In the genomic region with DNA sequence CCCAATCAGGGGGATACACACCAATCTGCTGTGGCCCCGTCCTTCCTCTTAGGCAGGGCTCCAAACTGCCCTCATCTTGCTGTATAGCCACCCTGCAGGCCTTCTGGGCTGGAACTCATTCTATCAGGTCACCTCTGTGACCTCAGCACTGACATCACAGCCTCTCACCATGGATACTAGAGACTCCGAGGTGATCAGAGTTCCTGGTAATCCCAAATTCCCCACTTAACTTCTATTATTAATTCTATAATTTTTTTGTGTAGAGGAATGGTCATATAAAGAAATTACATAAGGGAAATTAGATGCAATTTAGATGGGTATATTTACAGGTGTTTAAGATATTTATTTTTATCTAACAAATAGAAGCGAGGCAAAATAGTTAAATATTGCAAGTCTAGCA, we compare ENCODE assay signal across 38 mouse cellular contexts. TPM values are rescaled to one million over a fixed set of nuclear protein-coding genes. Genes with fewer than 3 reads are reported as not detected.
"Had no signal": no experiment of that assay in that cellular context is flagged by ENCODE, and none has a peak within 500 bp of the region (broad histone marks: within the 10 kb centered on the region; RNA-seq: fewer than 3 reads in every experiment).

TSS of gene Ubqln3 (minus strand) at position 101 of the 400 bp plus-strand sequence.

- DNase-seq: left cerebral cortex, postnatal 4 days; liver; liver, embryonic 13.5 days; liver, postnatal 0 days; lung, adult 18-20 months; lung, adult 2 months; lung, embryonic 14.5 days; lung, postnatal 10 days; lung, postnatal 14 days; lung, postnatal 36 days; lung, postnatal 4 days; midbrain, embryonic 14.5 days had no signal

- H3K4me1 ChIP-seq: limb, embryonic 10.5 days; limb, embryonic 12.5 days; limb, embryonic 13.5 days; limb, embryonic 15.5 days; liver, embryonic 12.5 days; liver, embryonic 13.5 days; liver, embryonic 15.5 days; lung, embryonic 15.5 days; midbrain, embryonic 10.5 days; midbrain, embryonic 12.5 days; midbrain, embryonic 13.5 days; midbrain, embryonic 15.5 days had no signal

- H3K27ac ChIP-seq: left cerebral cortex, adult 2 months; limb, embryonic 10.5 days; limb, embryonic 12.5 days; limb, embryonic 13.5 days; limb, embryonic 15.5 days; liver, embryonic 12.5 days; liver, embryonic 13.5 days; liver, embryonic 14.5 days; liver, embryonic 15.5 days; lung, embryonic 15.5 days; macrophage; midbrain, embryonic 10.5 days; midbrain, embryonic 12.5 days; midbrain, embryonic 13.5 days; midbrain, embryonic 15.5 days had no signal

- H3K27me3 ChIP-seq: limb, embryonic 12.5 days; limb, embryonic 13.5 days; limb, embryonic 15.5 days; liver, embryonic 12.5 days; liver, embryonic 13.5 days; liver, embryonic 15.5 days; lung, embryonic 15.5 days; midbrain, embryonic 12.5 days; midbrain, embryonic 13.5 days; midbrain, embryonic 15.5 days had no signal

- H3K36me3 ChIP-seq: limb, embryonic 10.5 days; limb, embryonic 12.5 days; limb, embryonic 13.5 days; limb, embryonic 15.5 days; liver, embryonic 12.5 days; liver, embryonic 13.5 days; liver, embryonic 15.5 days; lung, embryonic 15.5 days; midbrain, embryonic 10.5 days; midbrain, embryonic 12.5 days; midbrain, embryonic 13.5 days; midbrain, embryonic 15.5 days had no signal

- H3K4me3 ChIP-seq: left cerebral cortex, adult 2 months; limb, embryonic 10.5 days; limb, embryonic 12.5 days; limb, embryonic 13.5 days; limb, embryonic 15.5 days; liver, embryonic 12.5 days; liver, embryonic 13.5 days; liver, embryonic 15.5 days; lung, embryonic 15.5 days; megakaryocyte, embryonic 14.5 days; midbrain, embryonic 10.5 days; midbrain, embryonic 12.5 days; midbrain, embryonic 13.5 days; midbrain, embryonic 15.5 days; myocyte had no signal

RNA-seq across cellular contexts. Expression of gene Ubqln3, which starts in this region (rescaled TPM):
- polyA plus RNA-seq: limb, embryonic 10.5 days; limb, embryonic 11.5 days; limb, embryonic 12.5 days; limb, embryonic 13.5 days; limb, embryonic 14.5 days; limb, embryonic 15.5 days; liver, adult 2 months; liver, embryonic 11.5 days; liver, embryonic 12.5 days; liver, embryonic 13.5 days; liver, embryonic 14.5 days; liver, embryonic 15.5 days; liver, embryonic 16.5 days; liver, postnatal 0 days; lung, adult 2 months; lung, embryonic 14.5 days; lung, embryonic 15.5 days; lung, embryonic 16.5 days; lung, postnatal 0 days; macrophage; midbrain, embryonic 10.5 days; midbrain, embryonic 11.5 days; midbrain, embryonic 12.5 days; midbrain, embryonic 13.5 days; midbrain, embryonic 14.5 days; midbrain, embryonic 15.5 days; midbrain, embryonic 16.5 days; midbrain, postnatal 0 days; myocyte had no signal
